In the genomic region with DNA sequence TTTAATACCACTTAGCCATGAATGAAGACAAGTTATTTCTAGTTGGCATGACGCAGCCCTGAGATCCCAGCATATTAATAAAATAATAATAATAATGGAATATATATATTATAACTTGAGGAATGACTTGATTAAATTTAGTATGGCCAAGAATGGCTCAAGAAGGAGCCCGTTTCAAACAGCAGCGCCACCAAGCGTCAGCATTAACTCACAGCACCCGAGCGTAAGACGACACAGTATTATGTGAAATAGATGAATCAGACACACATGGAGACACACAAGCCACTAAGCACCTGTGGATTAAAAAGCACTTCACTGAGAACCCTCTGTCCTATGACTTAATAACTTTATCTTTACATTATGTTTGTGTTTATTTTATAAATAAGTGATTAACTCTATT, we compare ENCODE assay signal across 9 mouse cellular contexts. TPM values are rescaled to one million over a fixed set of nuclear protein-coding genes. Genes with fewer than 3 reads are reported as not detected.
DNase-seq lines count a peak whose midpoint lies in the region; ATAC-seq lines count a peak whose summit lies in the region.
"Had no signal": no experiment of that assay in that cellular context is flagged by ENCODE, and none has a peak within 500 bp of the region (broad histone marks: within the 10 kb centered on the region; RNA-seq: fewer than 3 reads in every experiment).

No protein-coding gene starts in this region.

- intact Hi-C loops in heart, postnatal 25 days (cut with DNase I) = no loop called here

- H3K4me2 ChIP-seq in midbrain, embryonic 14.5 days (ENCODE audit: low read length) = no peak overlapping the region
- H3K4me2 ChIP-seq: liver, embryonic 13.5 days had no signal

- ATAC-seq in midbrain, embryonic 14.5 days (ENCODE audit: low FRiP score, low TSS enrichment) = no peak
- ATAC-seq: forebrain, embryonic 16.5 days had no signal

- peak; percentile 39 for DNase-seq in heart, postnatal 4 days
- DNase-seq in heart, postnatal 25 days (ENCODE audit: low spot score) = no peak
- peak; percentile 66 for DNase-seq in midbrain, embryonic 14.5 days
- no peak for DNase-seq in midbrain, embryonic 10.5 days (ENCODE audit: low spot score)
- peak; percentile 28 for DNase-seq in adipocyte (ENCODE audit: low spot score)
- peak; percentile 43 for DNase-seq in retina, postnatal 1 day
- no peak for DNase-seq in thymus, postnatal 25 days
- DNase-seq: liver, embryonic 13.5 days had no signal

- no peak overlapping the region for H3K4me3 ChIP-seq in midbrain, embryonic 14.5 days (replicated peaks; ENCODE audit: low read depth, low read length)
- H3K4me3 ChIP-seq in midbrain, embryonic 10.5 days = no peak overlapping the region
- H3K4me3 ChIP-seq: liver, embryonic 13.5 days had no signal

- no peak overlapping the region for H3K9ac ChIP-seq in midbrain, embryonic 14.5 days (replicated peaks; ENCODE audit: low read length)
- H3K9ac ChIP-seq: liver, embryonic 13.5 days had no signal

- 40% methylated on average over 7 of the region's 7 CpGs for whole genome bisulfite sequencing in midbrain, embryonic 14.5 days
- 52% methylated on average over 7 of the region's 7 CpGs for WGBS in midbrain, embryonic 10.5 days

- no peak overlapping the region for H3K27ac ChIP-seq in midbrain, embryonic 14.5 days (replicated peaks; ENCODE audit: low read depth, low read length)
- H3K27ac ChIP-seq in midbrain, embryonic 10.5 days (replicated peaks) = no peak overlapping the region
- H3K27ac ChIP-seq: liver, embryonic 13.5 days had no signal

- H3K27me3 ChIP-seq in midbrain, embryonic 14.5 days (ENCODE audit: control insufficient read depth, insufficient read depth, low read length) = no peaks in the 10 kb centered on the region
- H3K27me3 ChIP-seq in midbrain, embryonic 10.5 days (ENCODE audit: low read depth, poor library complexity, severe bottlenecking) = no peaks in the 10 kb centered on the region
- H3K27me3 ChIP-seq: liver, embryonic 13.5 days had no signal

- no peaks in the 10 kb centered on the region for H3K9me3 ChIP-seq in midbrain, embryonic 14.5 days (ENCODE audit: control insufficient read depth, low read length)
- no peaks in the 10 kb centered on the region for H3K9me3 ChIP-seq in midbrain, embryonic 10.5 days (replicated peaks)
- H3K9me3 ChIP-seq: liver, embryonic 13.5 days had no signal

- no peaks in the 10 kb centered on the region for H3K4me1 ChIP-seq in midbrain, embryonic 14.5 days (ENCODE audit: control insufficient read depth, insufficient read depth, low read length)
- H3K4me1 ChIP-seq in midbrain, embryonic 10.5 days = no peaks in the 10 kb centered on the region
- H3K4me1 ChIP-seq: liver, embryonic 13.5 days had no signal

- H3K36me3 ChIP-seq in midbrain, embryonic 14.5 days (ENCODE audit: control insufficient read depth, insufficient read depth, low read length) = peaks cover 7% of the 10 kb centered on the region
- H3K36me3 ChIP-seq in midbrain, embryonic 10.5 days = no peaks in the 10 kb centered on the region
- H3K36me3 ChIP-seq: liver, embryonic 13.5 days had no signal

RNA-seq across cellular contexts. Expression of a gene that starts 31.2 kb away (rescaled TPM):
- 10 to 100 TPM; 43.6 to 45.9 TPM for total RNA-seq in heart, postnatal 4 days (2021)
- 10 to 100 TPM; 23.1 to 23.4 TPM for total RNA-seq in heart, postnatal 25 days (2021)
- polyA plus RNA-seq in midbrain, embryonic 14.5 days (2014; fragmentation: Nextera tagmentation; extraction: Ambion mirVana) = 26.9 and 33.9 TPM in 2 replicates
- polyA plus RNA-seq in midbrain, embryonic 10.5 days (2016; fragmentation: Nextera tagmentation; extraction: Ambion mirVana) = 16.3 and 21.3 TPM in 2 replicates

RNA-seq across cellular contexts. Expression of a gene that starts 31.9 kb away (rescaled TPM):
- under 1 TPM in 1 of 2 experiments, not detected in 1; 0.07 TPM for total RNA-seq in heart, postnatal 4 days (2021)
- not detected for total RNA-seq in heart, postnatal 25 days (2021)
- 0.08 and 0.12 TPM in 2 replicates for polyA plus RNA-seq in midbrain, embryonic 14.5 days (2014; fragmentation: Nextera tagmentation; extraction: Ambion mirVana)
- 0.04 TPM in 2 replicates for polyA plus RNA-seq in midbrain, embryonic 10.5 days (2016; fragmentation: Nextera tagmentation; extraction: Ambion mirVana)
- polyA plus RNA-seq: liver, embryonic 13.5 days had no signal

Comparison
In these comparisons a context has a peak if more than half of its experiments do, and no peak if none do; other contexts are left out.
1. DNase-seq: peak in heart, postnatal 4 days (single experiment), midbrain, embryonic 14.5 days (single experiment), adipocyte (single experiment) and retina, postnatal 1 day (single experiment); none in heart, postnatal 25 days (single experiment), midbrain, embryonic 10.5 days (single experiment) and thymus, postnatal 25 days (single experiment).